In the genomic region with DNA sequence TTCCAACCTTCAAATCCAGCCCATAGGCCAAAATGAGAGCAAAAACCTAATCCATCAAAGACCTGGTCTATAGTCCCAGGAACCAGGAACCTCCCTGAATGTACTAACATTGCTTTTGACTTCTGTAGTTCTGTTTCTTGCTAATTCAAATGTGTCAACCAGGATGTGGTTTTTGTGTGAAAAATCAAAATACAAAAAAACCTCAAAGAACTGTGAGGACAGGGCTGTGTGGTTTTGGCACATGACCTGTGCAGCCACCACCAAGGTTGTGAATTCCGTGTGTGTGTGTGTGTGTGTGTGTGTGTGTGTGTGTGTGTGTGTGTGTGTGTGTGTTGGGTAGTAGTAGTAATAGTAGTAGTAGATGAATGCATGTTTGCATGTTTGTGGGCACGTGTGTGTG, we compare ENCODE assay signal across 30 mouse cellular contexts. TPM values are rescaled to one million over a fixed set of nuclear protein-coding genes. Genes with fewer than 3 reads are reported as not detected.
DNase-seq lines count a peak whose midpoint lies in the region; ATAC-seq and TF ChIP-seq lines count a peak whose summit lies in the region.
"Had no signal": no experiment of that assay in that cellular context is flagged by ENCODE, and none has a peak within 500 bp of the region (broad histone marks: within the 10 kb centered on the region; RNA-seq: fewer than 3 reads in every experiment).

No protein-coding gene starts in this region.

- H3K9ac ChIP-seq in heart, embryonic 12.5 days, result no peak overlapping the region
- no peak overlapping the region for H3K9ac ChIP-seq in heart, adult 2 months (ENCODE audit: low read depth, low read length)
- H3K9ac ChIP-seq: heart, embryonic 13.5 days; liver, embryonic 14.5 days; lung, embryonic 15.5 days; midbrain, embryonic 12.5 days; neural tube, embryonic 15.5 days had no signal

- TF ChIP-seq POLR2A in heart, adult 2 months (IDR thresholded peaks at IDR 0.05; ENCODE audit: insufficient read depth, low read depth, low read length), result no peak

- 0 out of 2 replicates have a peak, but pooled peaks cover 8% of the 10 kb centered on the region for H3K27me3 ChIP-seq in heart, embryonic 12.5 days (replicated peaks)
- no peaks in the 10 kb centered on the region for H3K27me3 ChIP-seq in heart, adult 2 months (ENCODE audit: control insufficient read depth, insufficient read depth, low read length)
- H3K27me3 ChIP-seq: lung, embryonic 15.5 days; midbrain, embryonic 12.5 days; neural tube, embryonic 15.5 days had no signal

- no peaks in the 10 kb centered on the region for H3K36me3 ChIP-seq in heart, embryonic 12.5 days
- H3K36me3 ChIP-seq in heart, adult 2 months (ENCODE audit: control insufficient read depth, insufficient read depth, low read length), result no peaks in the 10 kb centered on the region
- H3K36me3 ChIP-seq: heart, embryonic 13.5 days; lung, embryonic 15.5 days; midbrain, embryonic 12.5 days; neural tube, embryonic 15.5 days had no signal

- H3K27ac ChIP-seq in heart, embryonic 12.5 days (ENCODE audit: poor library complexity, severe bottlenecking), result no peak overlapping the region
- H3K27ac ChIP-seq in heart, adult 2 months, result no peak overlapping the region
- H3K27ac ChIP-seq: heart, embryonic 13.5 days; hindbrain, postnatal 0 days; kidney, postnatal 0 days; liver, embryonic 14.5 days; lung, embryonic 15.5 days; macrophage; midbrain, embryonic 12.5 days; neural tube, embryonic 15.5 days; stomach, postnatal 0 days had no signal

- no peak for TF ChIP-seq CTCF in heart, adult 2 months (IDR thresholded peaks at IDR 0.05)

- no peak overlapping the region for H3K4me2 ChIP-seq in heart, embryonic 12.5 days
- H3K4me2 ChIP-seq: heart, embryonic 13.5 days; lung, embryonic 15.5 days; midbrain, embryonic 12.5 days; neural tube, embryonic 15.5 days had no signal

- H3K9me3 ChIP-seq in heart, embryonic 12.5 days (replicated peaks), result no peaks in the 10 kb centered on the region
- H3K9me3 ChIP-seq: heart, embryonic 13.5 days; lung, embryonic 15.5 days; midbrain, embryonic 12.5 days; neural tube, embryonic 15.5 days had no signal

- H3K79me2 ChIP-seq in heart, adult 2 months (replicated peaks; ENCODE audit: control insufficient read depth, insufficient read depth, low read length), result no peaks in the 10 kb centered on the region

- WGBS in heart, embryonic 12.5 days, result 63% methylated on average over 2 of the region's 2 CpGs
- 60% methylated on average over 2 of the region's 2 CpGs for WGBS in heart, adult 2 months

- TF ChIP-seq EP300 in heart, adult 2 months (IDR thresholded peaks at IDR 0.05; ENCODE audit: insufficient read depth, low read depth, low read length), result no peak

- DNase-seq in 3T3-L1 (ENCODE audit: low read depth, low spot score), result peak; percentile 32
- peak; percentile 11 to 44 for DNase-seq in CD8-positive naive resting alpha-beta T cell, adult 2 months (ENCODE audit: low read depth in 2 of 2, low spot score in 2 of 2)
- peak; percentile 84 for DNase-seq in naive thymus-derived CD4-positive, alpha-beta T cell, adult 2 months (ENCODE audit: low read depth)
- no peak for DNase-seq in heart, adult 2 months
- no peak for DNase-seq in adrenal gland, adult 18-20 months (ENCODE audit: low spot score in 2 of 2)
- DNase-seq: adrenal gland, postnatal 10 days; cerebellum, adult 11 months; cerebellum, postnatal 14 days; embryo, embryonic 11 days; gastrocnemius, postnatal 36 days; heart, postnatal 4 days; kidney, adult 18-20 months; right cerebral cortex, postnatal 14 days; thymus, postnatal 14 days had no signal

- no peaks in the 10 kb centered on the region for H3K4me1 ChIP-seq in heart, embryonic 12.5 days (replicated peaks)
- H3K4me1 ChIP-seq in heart, adult 2 months (ENCODE audit: control insufficient read depth, insufficient read depth, low read length), result peaks cover 5% of the 10 kb centered on the region
- H3K4me1 ChIP-seq: heart, embryonic 13.5 days; lung, embryonic 15.5 days had no signal

- intact Hi-C loops in heart, adult 2 months (cut with DNase I), result no loop called here

- H3K4me3 ChIP-seq in heart, embryonic 12.5 days, result no peak overlapping the region
- H3K4me3 ChIP-seq in heart, adult 2 months, result no peak overlapping the region
- H3K4me3 ChIP-seq: heart, embryonic 13.5 days; lung, embryonic 15.5 days; midbrain, embryonic 12.5 days; neural tube, embryonic 15.5 days had no signal

- ATAC-seq in granulocyte monocyte progenitor cell, adult 5-6 weeks (replicated peaks; ENCODE audit: poor library complexity, severe bottlenecking), result peak; percentile 79
- ATAC-seq in heart, embryonic 12.5 days (ENCODE audit: insufficient number of reproducible peaks, low FRiP score), result no peak
- ATAC-seq: forebrain, embryonic 16.5 days; hindbrain, postnatal 0 days had no signal

RNA-seq across cellular contexts. Expression of a gene that starts 19.1 kb away (rescaled TPM):
- not detected in 2 replicates for total RNA-seq in granulocyte monocyte progenitor cell, adult 5-6 weeks (2014; fragmentation: Nextera tagmentation)
- 0.09 TPM in 1 of 2 replicates, not detected in the other for total RNA-seq in granulocyte monocyte progenitor cell, adult 5-6 weeks (2017)
- 0.87 and 1.1 TPM in 2 replicates for polyA plus RNA-seq in heart, embryonic 12.5 days (2016; fragmentation: Nextera tagmentation; extraction: Ambion mirVana)
- total RNA-seq in heart, adult 2 months (2021), result under 1 TPM in 1 of 2 experiments, not detected in 1; 0.13 TPM
- 0.31 and 0.38 TPM in 2 replicates for polyA plus RNA-seq in heart, adult 2 months (2012; rRNA removed)
- under 1 TPM; 0.53 to 0.58 TPM for total RNA-seq in adrenal gland, adult 18-20 months (2021)
- polyA plus RNA-seq: macrophage had no signal

RNA-seq across cellular contexts. Expression of a gene that starts 49.6 kb away (rescaled TPM):
- total RNA-seq in granulocyte monocyte progenitor cell, adult 5-6 weeks (2014; fragmentation: Nextera tagmentation), result 0.28 and 0.41 TPM in 2 replicates
- total RNA-seq in granulocyte monocyte progenitor cell, adult 5-6 weeks (2017), result 0.60 and 0.62 TPM in 2 replicates
- 0.05 and 0.06 TPM in 2 replicates for polyA plus RNA-seq in heart, embryonic 12.5 days (2016; fragmentation: Nextera tagmentation; extraction: Ambion mirVana)
- total RNA-seq in heart, adult 2 months (2021), result 10 to 100 TPM in 1 of 2 experiments, 1 to 10 TPM in 1; 7.0 to 19.7 TPM
- 11.6 and 13.5 TPM in 2 replicates for polyA plus RNA-seq in heart, adult 2 months (2012; rRNA removed)
- 100 to 1,000 TPM; 123 to 412 TPM for total RNA-seq in adrenal gland, adult 18-20 months (2021)
- polyA plus RNA-seq: macrophage had no signal

RNA-seq across cellular contexts. Expression of a gene that starts 53.0 kb away (rescaled TPM):
- total RNA-seq in granulocyte monocyte progenitor cell, adult 5-6 weeks (2014; fragmentation: Nextera tagmentation), result not detected in 2 replicates
- not detected in 2 replicates for total RNA-seq in granulocyte monocyte progenitor cell, adult 5-6 weeks (2017)
- not detected in 2 replicates for polyA plus RNA-seq in heart, embryonic 12.5 days (2016; fragmentation: Nextera tagmentation; extraction: Ambion mirVana)
- total RNA-seq in heart, adult 2 months (2021), result not detected
- not detected in 2 replicates for polyA plus RNA-seq in heart, adult 2 months (2012; rRNA removed)
- not detected for total RNA-seq in adrenal gland, adult 18-20 months (2021)
- total RNA-seq: adrenal gland, postnatal 10 days; heart, postnatal 4 days; hindbrain, postnatal 0 days; layer of hippocampus, postnatal 25 days; left cerebral cortex, postnatal 14 days had no signal
- polyA plus RNA-seq: embryonic facial prominence, embryonic 14.5 days; forebrain, embryonic 16.5 days; heart, embryonic 13.5 days; hindbrain, postnatal 0 days; kidney, postnatal 0 days; limb, embryonic 14.5 days; liver, embryonic 14.5 days; lung, embryonic 15.5 days; macrophage; midbrain, embryonic 12.5 days; neural tube, embryonic 15.5 days; stomach, postnatal 0 days had no signal

Comparison
In these comparisons a context has a peak if more than half of its experiments do, and no peak if none do; other contexts are left out.
1. DNase-seq: peak in 3T3-L1 (single experiment), CD8-positive naive resting alpha-beta T cell, adult 2 months (2 of 2) and naive thymus-derived CD4-positive, alpha-beta T cell, adult 2 months (single experiment); none in heart, adult 2 months (0 of 2) and adrenal gland, adult 18-20 months (0 of 2).
2. RNA of a gene that starts 49.6 kb away (total RNA-seq): 123 to 412 TPM in adrenal gland, adult 18-20 months; 7.0 to 19.7 TPM in heart, adult 2 months and 0.28 to 0.62 TPM in granulocyte monocyte progenitor cell, adult 5-6 weeks; every median in the first group is over 4 times any median in the second.